Mouse (Mus musculus) neural tube, embryonic 14.5 days (tissue): ENCODE data around the gene Rps16. TPM values are rescaled to one million over a fixed set of nuclear protein-coding genes. Genes with fewer than 3 reads are reported as not detected.
A peak's percentile ranks its signal among the peaks of the same experiment; 100 is the strongest.

Experiments
- ATAC-seq: fragments of 200-750 bp; cut with Nextera tagmentation; 2 replicates; pipeline ENCODE4 v1.8.0; 2017; ENCODE audit warnings: low read depth, mild to moderate bottlenecking, moderate TSS enrichment, moderate library complexity
- H3K27ac ChIP-seq: fragments of 300-500 bp; sonication (generic); 2 replicates; pipeline ENCODE4 v1.5.1; 2014; ENCODE audit warnings: low read depth, mild to moderate bottlenecking, control low read depth, low read length, moderate library complexity, mixed read lengths
- H3K27me3 ChIP-seq: fragments of 300-500 bp; sonication (generic); 2 replicates; pipeline ENCODE4 v1.6.1; 2014; ENCODE audit warnings: low read length; ENCODE audit not compliant: control insufficient read depth, insufficient read depth
- H3K36me3 ChIP-seq: fragments of 300-500 bp; sonication (generic); 2 replicates; pipeline ENCODE4 v1.6.1; 2014; ENCODE audit warnings: low read length, mixed read lengths; ENCODE audit not compliant: control insufficient read depth, insufficient read depth
- H3K4me1 ChIP-seq: fragments of 300-500 bp; sonication (generic); 2 replicates; pipeline ENCODE4 v1.6.1; 2014; ENCODE audit warnings: low read length; ENCODE audit not compliant: control insufficient read depth, insufficient read depth
- H3K4me2 ChIP-seq: fragments of 300-500 bp; sonication (generic); 2 replicates; pipeline ENCODE4 v1.6.1; 2014; ENCODE audit warnings: mild to moderate bottlenecking, low read depth, low read length, control low read depth
- H3K4me3 ChIP-seq: fragments of 300-500 bp; sonication (generic); 2 replicates; pipeline ENCODE4 v1.5.1; 2014; ENCODE audit warnings: low read depth, low read length, control low read depth, mixed read lengths
- H3K9ac ChIP-seq: fragments of 300-500 bp; sonication (generic); replicated peaks from 2 replicates; pipeline ENCODE4 v1.6.1; 2014; ENCODE audit warnings: low read depth, mild to moderate bottlenecking, control low read depth, low read length, mixed read lengths
- H3K9me3 ChIP-seq: fragments of 300-500 bp; sonication (generic); 2 replicates; pipeline ENCODE4 v1.6.1; 2016; ENCODE audit warnings: low read length; ENCODE audit not compliant: control insufficient read depth
- WGBS: fragments of 180-500 bp; shearing (Covaris S2); extraction: QIAGEN DNeasy Blood & Tissue Kit; methylation state at CpG from one replicate; pipeline ENCODE4 v1.1.7; 2014; 5-methylcytosine and 5-hydroxymethylcytosine counted together
- polyA plus RNA-seq: library from polyadenylated mRNA; unstranded; fragments of >200 nt; fragmentation: Nextera tagmentation; extraction: Ambion mirVana; gene quantifications from 2 replicates; pipeline ENCODE4 v1.2.1, GENCODE M21; 2014

The Rps16 gene
- polyA plus RNA-seq, 1 experiment from 2014 or later = 498 TPM

DNA sequence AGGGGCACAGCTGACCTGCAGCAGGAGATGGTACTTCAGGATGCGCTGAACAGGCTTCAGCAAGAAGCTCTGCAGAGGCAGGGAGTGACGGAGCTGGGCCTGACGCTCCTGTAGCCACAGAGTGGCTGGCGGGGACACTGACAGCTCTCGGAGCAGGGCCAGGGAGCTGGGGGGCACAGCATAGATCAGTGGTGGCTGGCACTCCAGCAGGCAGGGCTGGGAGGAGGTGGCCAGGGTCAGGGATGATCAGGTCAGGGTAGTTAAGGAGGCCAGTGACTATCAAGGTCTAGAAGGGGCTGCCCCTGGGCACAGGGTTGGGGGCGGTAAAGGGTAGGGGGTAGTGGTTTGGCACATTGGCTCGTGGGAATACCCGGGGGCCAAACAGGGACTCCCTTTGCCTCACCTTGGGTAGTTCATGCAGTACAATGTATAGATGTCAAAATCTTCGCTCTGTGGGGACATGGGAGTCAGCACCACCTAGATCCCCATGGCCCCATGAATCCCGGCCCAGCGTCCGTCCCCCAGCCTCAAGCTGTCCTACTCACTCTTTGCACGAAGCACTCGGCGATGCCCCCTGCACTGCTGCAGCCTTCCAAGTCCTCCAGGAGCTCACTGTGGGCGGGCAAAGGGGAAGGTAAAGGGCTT, 17.9 kb downstream of the Rps16 start:
- Histone ChIP-seq H3K27ac (no peak overlapping the region), H3K27me3 (no peaks in the 10 kb centered on the region), H3K9me3 (no peaks in the 10 kb centered on the region), H3K4me3 (no peak overlapping the region), H3K36me3 (peaks cover 10% of the 10 kb centered on the region), H3K9ac (no peak overlapping the region), H3K4me1 (peaks cover 9% of the 10 kb centered on the region; the same call in 1 of the 2 replicates), H3K4me2 (no peak overlapping the region)
- no peak for ATAC-seq
- WGBS = 91% methylated on average over 16 of the region's 16 CpGs

DNA sequence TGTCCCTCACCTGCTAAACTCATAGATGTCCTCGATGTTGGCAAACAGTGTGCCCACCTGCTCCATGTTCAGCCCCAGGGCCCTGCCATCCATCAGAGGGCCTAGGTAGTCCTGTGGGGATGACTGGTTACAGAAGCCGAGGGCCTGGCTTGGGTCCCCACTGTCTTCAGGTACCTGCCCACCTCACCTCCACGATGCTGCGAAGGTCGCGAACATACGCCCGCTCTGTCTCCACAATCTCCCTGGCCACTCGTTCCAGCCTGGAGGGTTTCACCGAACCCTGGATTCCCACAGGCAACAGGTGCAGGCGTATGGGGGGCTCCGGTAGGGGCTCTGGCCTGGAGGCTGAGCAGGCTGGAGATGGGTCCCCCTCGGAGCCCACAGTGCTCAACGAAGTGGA, 19.6 kb downstream of the Rps16 start:
- H3K9me3 ChIP-seq = no peaks in the 10 kb centered on the region
- H3K4me2 ChIP-seq = peak overlapping the region; percentile 97
- H3K27ac ChIP-seq = no peak overlapping the region
- peaks cover 9% of the 10 kb centered on the region; the same call in 1 of the 2 replicates for H3K4me1 ChIP-seq
- ATAC-seq = no peak
- no peak overlapping the region; the same call in 1 of the 2 replicates for H3K4me3 ChIP-seq
- no peaks in the 10 kb centered on the region for H3K27me3 ChIP-seq
- H3K9ac ChIP-seq = no peak overlapping the region; the same call in 1 of the 2 replicates
- 90% methylated on average over 14 of the region's 14 CpGs for WGBS
- H3K36me3 ChIP-seq = peaks cover 7% of the 10 kb centered on the region

GRCm38 (mm10) chr7:28370977-28371513, 20.6 kb downstream of the Rps16 start:
- Histone ChIP-seq H3K4me1 (peaks cover 9% of the 10 kb centered on the region; the same call in 1 of the 2 replicates), H3K4me3 (peak overlapping the region; percentile 79), H3K9ac (peak overlapping the region; percentile 80), H3K27ac (peak overlapping the region; percentile 83), H3K36me3 (peaks cover 7% of the 10 kb centered on the region), H3K4me2 (peak overlapping the region; percentile 97), H3K9me3 (no peaks in the 10 kb centered on the region), H3K27me3 (no peaks in the 10 kb centered on the region)
- 10% methylated on average over 11 of the region's 11 CpGs for WGBS
- ATAC-seq = no peak

- H3K27me3 ChIP-seq = no peaks in the 10 kb centered on the region
- peaks cover 13% of the 10 kb centered on the region for H3K4me1 ChIP-seq
- H3K4me3 ChIP-seq = peak overlapping the region; percentile 79
- no peak for ATAC-seq
- peak overlapping the region; percentile 83 for H3K27ac ChIP-seq
- H3K36me3 ChIP-seq = peaks cover 7% of the 10 kb centered on the region
- H3K4me2 ChIP-seq = peak overlapping the region; percentile 97
- WGBS = under 1% methylated on average over 43 of the region's 43 CpGs
- no peaks in the 10 kb centered on the region for H3K9me3 ChIP-seq
- peak overlapping the region; percentile 80 for H3K9ac ChIP-seq
These were observed 21.1 kb downstream of the Rps16 start for GRCm38 (mm10) chr7:28371514-28371989.

DNA sequence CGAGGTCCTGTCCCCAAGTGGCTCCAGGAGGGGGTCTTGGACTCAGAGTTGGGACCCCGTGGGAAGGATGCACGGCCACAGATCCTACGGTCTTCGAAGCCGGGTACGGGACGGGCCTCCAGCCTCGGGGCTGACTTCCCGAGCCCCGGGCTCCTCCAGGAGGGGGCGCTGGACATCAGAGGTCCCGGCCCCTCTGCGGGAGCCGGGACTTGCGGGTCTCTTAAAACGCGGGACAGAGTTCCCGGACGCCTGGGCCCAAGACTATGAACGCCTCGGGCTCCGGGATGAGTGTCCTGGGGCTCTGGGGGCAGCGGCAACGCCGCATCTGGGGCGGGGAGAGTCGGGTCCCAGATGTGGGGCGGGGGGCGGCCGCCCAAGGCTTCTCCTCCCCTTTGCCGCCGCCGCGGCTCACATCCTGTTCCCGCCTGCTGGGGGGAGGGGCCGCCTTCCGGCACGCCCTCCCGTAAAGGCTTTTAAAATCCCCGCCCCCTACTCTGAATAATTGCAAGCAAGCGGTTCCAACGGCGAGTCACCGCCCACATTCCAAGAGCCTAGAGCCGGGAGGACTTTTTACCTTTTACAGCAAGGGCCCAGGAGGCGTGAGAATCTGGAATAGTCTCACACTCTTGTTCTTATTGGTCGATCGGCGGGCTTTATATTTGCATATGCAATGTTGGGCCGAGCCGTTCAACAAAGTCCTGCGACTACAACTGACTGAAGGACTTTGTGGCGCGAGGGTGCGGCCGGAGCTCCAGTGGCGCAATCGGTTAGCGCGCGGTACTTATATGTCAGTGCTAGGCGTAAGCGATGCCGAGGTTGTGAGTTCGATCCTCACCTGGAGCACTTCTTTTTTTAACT, 22.0 kb downstream of the Rps16 start, which contains the start of gene Plekhg2:
Plekhg2 (minus strand) TSS at position 349 of the 858 bp plus-strand sequence.
- under 1% methylated on average over 63 of the region's 66 CpGs for WGBS
- peak within 1 kb of the TSS; percentile 80 for H3K9ac ChIP-seq
- no peaks in the 10 kb centered on the region for H3K9me3 ChIP-seq
- peaks cover 5% of the 10 kb centered on the region for H3K36me3 ChIP-seq
- peak within 1 kb of the TSS; percentile 79 for H3K4me3 ChIP-seq
- ATAC-seq = peak; percentile 89
- H3K4me1 ChIP-seq = peaks cover 14% of the 10 kb centered on the region
- peak within 1 kb of the TSS; percentile 83 for H3K27ac ChIP-seq
- no peaks in the 10 kb centered on the region for H3K27me3 ChIP-seq
- H3K4me2 ChIP-seq = peak within 1 kb of the TSS; percentile 97

DNA sequence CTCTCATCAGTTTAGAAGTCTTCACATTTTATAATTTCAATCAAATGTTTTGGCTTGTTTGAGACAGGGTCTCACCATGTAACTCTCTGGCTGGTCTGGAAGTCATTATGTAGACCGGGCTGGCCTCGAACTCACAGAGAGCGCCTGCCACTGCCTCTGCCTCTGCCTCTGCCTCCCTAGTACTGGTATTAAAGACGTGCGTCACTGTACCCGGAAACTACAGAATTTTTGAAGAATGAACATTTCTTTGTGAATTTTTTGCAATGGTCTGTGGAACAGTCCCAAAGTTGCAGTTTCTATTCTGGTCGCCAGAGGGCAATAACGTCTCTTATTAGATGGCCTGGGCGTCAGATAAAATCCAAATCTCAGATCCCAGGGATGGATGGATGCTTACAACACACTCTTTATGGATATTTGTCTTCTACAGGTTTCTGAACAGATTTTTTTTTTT, 22.7 kb downstream of the Rps16 start:
- Histone ChIP-seq H3K36me3 (no peaks in the 10 kb centered on the region), H3K4me2 (peak overlapping the region; percentile 97), H3K4me3 (peak overlapping the region; percentile 79), H3K27ac (peak overlapping the region; percentile 62; the same call in 1 of the 2 replicates), H3K9me3 (no peaks in the 10 kb centered on the region), H3K9ac (peak overlapping the region; percentile 16; the same call in 1 of the 2 replicates), H3K4me1 (peaks cover 14% of the 10 kb centered on the region), H3K27me3 (no peaks in the 10 kb centered on the region)
- 0% methylated on average over 9 of the region's 9 CpGs for WGBS
- ATAC-seq = peak; percentile 3; the same call in 1 of the 2 replicates

DNA sequence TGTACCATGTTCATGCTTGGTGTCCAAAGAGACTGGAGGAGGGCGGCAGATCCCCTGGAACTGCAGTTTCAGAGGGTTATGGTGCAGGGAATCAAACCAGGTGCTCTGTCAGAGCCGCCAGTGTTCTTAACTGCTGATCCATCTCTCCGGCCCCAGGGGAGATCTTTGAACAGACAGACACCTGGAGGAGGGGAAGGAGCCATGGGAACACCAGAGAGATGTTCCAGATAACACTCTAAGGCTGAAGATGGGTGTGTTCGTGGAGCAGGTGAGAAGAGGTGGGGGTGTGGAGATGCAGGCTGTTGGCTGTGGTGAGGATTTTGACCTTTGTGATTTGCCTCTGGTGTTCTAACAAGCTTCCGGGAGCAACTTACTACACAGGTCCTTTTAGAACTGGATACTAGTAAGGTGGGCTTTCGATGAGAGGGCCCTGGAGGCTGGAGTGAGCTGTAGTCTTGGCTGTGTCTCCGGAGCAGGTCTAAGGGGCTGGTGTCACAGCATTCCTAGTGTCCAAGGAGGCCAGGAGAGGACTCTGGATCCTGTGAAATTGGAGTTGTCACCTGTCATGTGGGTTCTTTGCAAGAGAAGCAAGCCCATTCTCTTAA, 23.5 kb downstream of the Rps16 start:
- Histone ChIP-seq H3K27me3 (no peaks in the 10 kb centered on the region), H3K4me3 (no peak overlapping the region), H3K36me3 (no peaks in the 10 kb centered on the region), H3K4me1 (peaks cover 14% of the 10 kb centered on the region), H3K4me2 (no peak overlapping the region), H3K9ac (no peak overlapping the region), H3K27ac (no peak overlapping the region), H3K9me3 (no peaks in the 10 kb centered on the region)
- ATAC-seq = no peak
- WGBS = 88% methylated on average over 7 of the region's 7 CpGs

DNA sequence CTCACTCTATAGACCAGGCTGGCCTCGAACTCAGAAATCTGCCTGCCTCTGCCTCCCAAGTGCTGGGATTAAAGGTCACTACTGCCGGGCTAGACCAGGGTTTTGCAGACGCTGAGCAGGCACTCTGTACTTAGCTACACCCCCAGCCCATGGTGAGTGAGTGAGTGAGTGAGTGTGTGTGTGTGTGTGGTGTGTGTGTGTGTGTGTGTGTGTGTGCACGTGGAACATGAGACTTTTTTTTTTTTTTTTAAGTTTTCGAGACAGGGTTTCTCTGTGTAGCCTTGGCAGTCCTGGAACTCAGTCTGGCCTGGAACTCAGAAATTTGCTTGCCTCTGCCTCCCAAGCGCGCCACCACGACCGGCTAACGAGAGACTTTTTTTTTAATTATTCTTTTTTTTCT, 24.2 kb downstream of the Rps16 start:
- Histone ChIP-seq H3K9me3 (no peaks in the 10 kb centered on the region), H3K4me2 (no peak overlapping the region), H3K27me3 (no peaks in the 10 kb centered on the region), H3K27ac (peak overlapping the region; percentile 82; the same call in 1 of the 2 replicates), H3K4me1 (peaks cover 17% of the 10 kb centered on the region), H3K4me3 (no peak overlapping the region), H3K9ac (no peak overlapping the region), H3K36me3 (no peaks in the 10 kb centered on the region)
- ATAC-seq = no peak
- WGBS = 85% methylated on average over 10 of the region's 10 CpGs
